Mouse (Mus musculus) erythroblast, embryonic 14.5 days (primary cell): ENCODE results near the gene 2010111I01Rik. TPM values are rescaled to one million over a fixed set of nuclear protein-coding genes. Genes with fewer than 3 reads are reported as not detected.

Source experiments
- H3K27me3 ChIP-seq: 2 replicates; pipeline ENCODE4 v1.6.1; 2012; ENCODE audit warnings: inconsistent platforms; ENCODE audit not compliant: control insufficient read depth
- H3K36me3 ChIP-seq: 2 replicates; pipeline ENCODE4 v1.6.1; 2012; ENCODE audit warnings: mild to moderate bottlenecking, inconsistent platforms; ENCODE audit not compliant: control insufficient read depth
- H3K4me1 ChIP-seq: 2 replicates; pipeline ENCODE4 v1.6.1; 2012; ENCODE audit warnings: inconsistent platforms; ENCODE audit not compliant: control insufficient read depth
- H3K4me3 ChIP-seq: replicated peaks from 2 replicates; pipeline ENCODE3; 2012; ENCODE audit warnings: moderate library complexity, mild to moderate bottlenecking, inconsistent platforms
- H3K9me3 ChIP-seq: 2 replicates; pipeline ENCODE4 v1.6.1; 2012; ENCODE audit warnings: low read length, inconsistent platforms, mixed read lengths; ENCODE audit not compliant: control insufficient read depth
- GATA1 ChIP-seq: IDR thresholded peaks from 2 replicates; pipeline ENCODE4 v1.6.1; 2012; ENCODE audit warnings: low read length, inconsistent platforms, mixed read lengths
- TAL1 ChIP-seq: IDR thresholded peaks from 3 replicates; pipeline ENCODE4 v1.6.1; 2012; ENCODE audit warnings: low read length, inconsistent platforms, mixed read lengths
- polyA plus RNA-seq: library from polyadenylated mRNA; stranded (reverse); fragments of >175 nt; gene quantifications from 2 replicates; pipeline ENCODE4 v1.2.3, GENCODE M21; 2012

The 2010111I01Rik gene
- polyA plus RNA-seq, 1 experiment, result 2.2 TPM

DNA sequence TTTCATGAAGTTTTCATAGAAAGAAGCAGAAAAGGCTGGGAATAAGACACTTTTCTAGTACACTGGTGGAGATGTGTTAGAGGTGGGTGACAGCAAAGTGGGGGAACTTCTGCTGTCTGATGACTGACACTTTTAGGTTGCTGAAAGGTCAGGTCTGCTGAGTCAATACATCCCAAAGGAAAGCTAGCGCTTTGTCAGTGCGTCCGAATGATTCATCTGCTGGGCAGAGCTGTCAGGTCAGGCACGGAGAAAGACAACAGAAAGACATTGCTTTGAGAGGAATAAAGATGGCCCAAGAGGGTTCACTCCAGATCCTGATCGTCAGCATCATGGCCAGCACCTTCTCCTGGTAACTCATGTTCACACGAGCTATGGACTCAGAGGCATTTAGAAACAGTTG lies 128.9 kb downstream of the 2010111I01Rik start:
- H3K27me3 ChIP-seq, result no peaks in the 10 kb centered on the region
- TF ChIP-seq TAL1 (no peak), GATA1 (no peak)
- H3K4me3 ChIP-seq, result no peak overlapping the region
- H3K36me3 ChIP-seq, result no peaks in the 10 kb centered on the region
- no peaks in the 10 kb centered on the region for H3K4me1 ChIP-seq
- H3K9me3 ChIP-seq, result no peaks in the 10 kb centered on the region

GRCm38 (mm10) chr13:63094317-63095131 lies 129.8 kb downstream of the 2010111I01Rik start:
- no peaks in the 10 kb centered on the region for H3K27me3 ChIP-seq

GRCm38 (mm10) chr13:63096764-63097163 lies 132.1 kb downstream of the 2010111I01Rik start:
- no peaks in the 10 kb centered on the region for H3K9me3 ChIP-seq
- no peak overlapping the region for H3K4me3 ChIP-seq
- TF ChIP-seq GATA1, result no peak
- TF ChIP-seq TAL1, result no peak
- no peaks in the 10 kb centered on the region for H3K36me3 ChIP-seq
- H3K4me1 ChIP-seq, result no peaks in the 10 kb centered on the region
- H3K27me3 ChIP-seq, result no peaks in the 10 kb centered on the region

More at GRCm38 (mm10) chr13:63094317-63095131, 129.8 kb downstream of the 2010111I01Rik start:
- Histone ChIP-seq H3K36me3 (no peaks in the 10 kb centered on the region), H3K9me3 (no peaks in the 10 kb centered on the region), H3K4me1 (no peaks in the 10 kb centered on the region), H3K4me3 (no peak overlapping the region)
- TF ChIP-seq TAL1, result no peak
- no peak for TF ChIP-seq GATA1

DNA sequence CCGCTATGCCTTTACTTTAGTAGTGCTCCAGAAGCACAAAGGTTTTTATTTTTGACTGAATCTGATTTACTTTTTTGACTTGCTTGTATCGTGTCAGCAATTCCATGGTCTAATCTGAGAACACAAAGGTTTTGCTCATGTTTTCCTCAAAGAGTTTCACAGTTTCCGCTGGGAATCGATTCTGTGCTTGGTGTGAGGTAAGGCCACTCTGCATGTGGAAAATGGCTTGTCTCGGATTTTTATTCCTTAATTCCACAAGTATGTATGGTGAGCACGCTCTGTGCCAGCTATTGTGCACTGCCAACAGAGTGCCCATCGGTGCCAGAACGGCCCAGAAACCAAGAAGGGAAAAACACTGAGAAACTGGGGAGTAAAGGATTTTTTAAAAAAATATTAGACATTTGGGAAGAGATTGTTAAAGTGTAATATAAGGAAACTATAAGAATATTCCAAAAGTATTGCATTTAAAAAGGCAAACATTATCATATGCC lies 132.8 kb downstream of the 2010111I01Rik start:
- no peak overlapping the region for H3K4me3 ChIP-seq
- no peaks in the 10 kb centered on the region for H3K4me1 ChIP-seq
- no peaks in the 10 kb centered on the region for H3K27me3 ChIP-seq
- H3K9me3 ChIP-seq, result no peaks in the 10 kb centered on the region
- no peaks in the 10 kb centered on the region for H3K36me3 ChIP-seq
- no peak for TF ChIP-seq GATA1
- no peak for TF ChIP-seq TAL1

DNA sequence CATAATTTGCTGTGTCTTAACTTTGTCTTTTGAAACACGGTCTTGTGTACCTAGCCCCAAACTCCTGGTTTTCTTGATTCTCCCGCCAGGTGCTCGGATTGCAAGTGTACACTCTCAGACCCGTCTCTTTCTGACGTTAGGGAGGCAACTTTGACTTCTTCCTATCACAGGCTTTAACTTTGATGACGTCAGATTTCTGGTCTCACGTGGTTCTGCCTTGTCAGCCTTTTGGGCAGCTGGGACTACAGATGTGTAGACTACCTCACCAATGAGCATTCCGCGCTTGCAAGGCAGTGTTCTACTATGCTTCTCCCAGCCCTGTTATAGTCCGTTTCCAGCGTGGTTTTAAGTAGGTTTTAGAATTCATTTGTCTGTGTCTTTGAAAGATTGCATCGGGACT lies 137.1 kb downstream of the 2010111I01Rik start:
- H3K9me3 ChIP-seq, result no peaks in the 10 kb centered on the region
- no peaks in the 10 kb centered on the region for H3K27me3 ChIP-seq
- H3K4me3 ChIP-seq, result no peak overlapping the region
- TF ChIP-seq TAL1 (no peak), GATA1 (no peak)
- no peaks in the 10 kb centered on the region for H3K36me3 ChIP-seq
- no peaks in the 10 kb centered on the region for H3K4me1 ChIP-seq

GRCm38 (mm10) chr13:63102848-63103585 lies 138.3 kb downstream of the 2010111I01Rik start:
- Histone ChIP-seq H3K4me1 (no peaks in the 10 kb centered on the region), H3K36me3 (no peaks in the 10 kb centered on the region), H3K4me3 (no peak overlapping the region), H3K9me3 (no peaks in the 10 kb centered on the region), H3K27me3 (no peaks in the 10 kb centered on the region)
- TF ChIP-seq GATA1, result no peak
- TF ChIP-seq TAL1, result no peak

DNA sequence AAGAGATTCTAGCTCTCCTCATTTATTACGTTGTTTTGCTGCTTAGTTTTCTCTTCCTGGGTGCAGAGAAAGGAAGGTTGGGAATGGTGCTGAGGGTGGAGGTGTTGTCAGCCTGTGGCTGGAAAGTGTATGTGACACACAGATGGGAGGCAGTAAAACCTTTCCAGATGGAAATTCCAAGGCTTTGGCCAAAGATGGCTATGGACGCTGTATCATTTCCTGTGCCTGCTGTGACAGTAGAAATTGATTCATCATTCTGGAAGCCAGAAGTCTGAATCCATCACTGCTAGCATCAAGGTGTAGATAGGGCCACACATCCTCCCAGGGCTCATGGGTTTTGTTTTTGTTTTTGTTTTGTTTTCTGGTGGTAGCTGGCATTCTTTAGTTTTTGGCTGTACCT lies 141.9 kb downstream of the 2010111I01Rik start:
- Histone ChIP-seq H3K27me3 (no peaks in the 10 kb centered on the region), H3K4me3 (no peak overlapping the region), H3K4me1 (no peaks in the 10 kb centered on the region), H3K9me3 (no peaks in the 10 kb centered on the region), H3K36me3 (no peaks in the 10 kb centered on the region)
- TF ChIP-seq TAL1 (no peak), GATA1 (no peak)

GRCm38 (mm10) chr13:63108601-63109000 lies 143.9 kb downstream of the 2010111I01Rik start:
- H3K4me1 ChIP-seq, result no peaks in the 10 kb centered on the region
- H3K4me3 ChIP-seq, result no peak overlapping the region

DNA sequence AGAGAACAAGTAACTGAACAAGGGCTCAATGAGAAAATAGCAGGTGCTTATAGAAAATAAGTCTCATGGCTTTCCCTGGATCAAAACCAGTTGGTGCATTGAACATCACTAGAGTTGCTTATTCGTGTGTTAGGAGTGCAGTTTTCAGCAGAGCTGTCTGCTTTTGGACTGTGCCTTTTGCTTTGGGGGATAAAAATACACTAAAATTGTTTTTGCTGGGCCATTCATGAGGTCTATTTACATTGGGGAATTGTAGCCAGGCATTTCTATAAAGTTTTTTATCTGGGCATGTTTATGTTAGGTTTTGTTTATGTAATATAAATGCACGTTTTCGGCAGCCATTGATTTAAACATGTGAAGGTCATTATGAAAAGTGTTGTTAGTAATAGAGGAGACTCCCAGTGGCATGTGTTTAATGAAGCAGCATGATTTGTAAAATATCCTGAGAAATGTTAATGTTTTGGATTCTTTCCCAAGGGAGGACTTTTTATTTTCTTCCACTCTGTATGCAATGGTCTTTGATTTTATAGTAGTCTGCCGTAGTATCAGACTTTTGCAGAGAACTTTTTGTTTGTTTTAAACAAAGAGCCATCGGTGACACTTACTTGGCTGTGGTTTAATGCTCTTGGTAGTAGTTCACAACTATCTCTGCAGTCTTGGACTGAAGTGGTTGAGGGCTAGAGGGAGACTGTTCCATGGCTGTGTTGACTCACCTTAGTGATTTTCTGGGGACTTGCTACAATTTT lies 146.8 kb downstream of the 2010111I01Rik start:
- no peak for TF ChIP-seq TAL1
- no peak for TF ChIP-seq GATA1
- no peaks in the 10 kb centered on the region for H3K4me1 ChIP-seq
- no peaks in the 10 kb centered on the region for H3K36me3 ChIP-seq
- no peak overlapping the region for H3K4me3 ChIP-seq
- H3K9me3 ChIP-seq, result no peaks in the 10 kb centered on the region
- H3K27me3 ChIP-seq, result no peaks in the 10 kb centered on the region

More at GRCm38 (mm10) chr13:63108601-63109000, 143.9 kb downstream of the 2010111I01Rik start:
- H3K9me3 ChIP-seq, result no peaks in the 10 kb centered on the region
- no peaks in the 10 kb centered on the region for H3K27me3 ChIP-seq
- H3K36me3 ChIP-seq, result no peaks in the 10 kb centered on the region
- TF ChIP-seq TAL1 (no peak), GATA1 (no peak)
